Mouse (Mus musculus) thymus, adult 2 months (tissue): ENCODE results near the gene Il24. TPM values are rescaled to one million over a fixed set of nuclear protein-coding genes. Genes with fewer than 3 reads are reported as not detected.

Source experiments
- DNase-seq: peaks from one replicate; pipeline ENCODE4 v3.0.0; 2021
- H3K27ac ChIP-seq: fragments of 200-500 bp; 2 replicates; pipeline ENCODE4 v1.5.1; 2012; ENCODE audit warnings: low read length, control low read depth; ENCODE audit not compliant: control insufficient read depth, insufficient read depth
- H3K27me3 ChIP-seq: fragments of 200-500 bp; 2 replicates; pipeline ENCODE4 v1.6.1; 2012; ENCODE audit warnings: mild to moderate bottlenecking, low read length, moderate library complexity, mixed read lengths; ENCODE audit not compliant: control insufficient read depth, insufficient read depth
- H3K36me3 ChIP-seq: fragments of 200-500 bp; 2 replicates; pipeline ENCODE4 v1.6.1; 2012; ENCODE audit warnings: mild to moderate bottlenecking, low read length, moderate library complexity; ENCODE audit not compliant: control insufficient read depth, insufficient read depth
- H3K4me1 ChIP-seq: fragments of 200-500 bp; replicated peaks from 2 replicates; pipeline ENCODE4 v1.6.1; 2012; ENCODE audit warnings: low read length; ENCODE audit not compliant: control insufficient read depth, insufficient read depth
- H3K4me3 ChIP-seq: fragments of 200-500 bp; 2 replicates; pipeline ENCODE4 v1.5.1; 2012; ENCODE audit warnings: mild to moderate bottlenecking, low read length, control low read depth, moderate library complexity; ENCODE audit not compliant: control insufficient read depth, insufficient read depth
- CTCF ChIP-seq: fragments of 200-500 bp; IDR thresholded peaks from 2 replicates; pipeline ENCODE4 v1.5.1; 2012; ENCODE audit warnings: mild to moderate bottlenecking, control low read depth, low read length, moderate library complexity, borderline replicate concordance; ENCODE audit not compliant: control insufficient read depth, poor library complexity, insufficient read depth; ENCODE audit errors: extremely low read depth
- POLR2A ChIP-seq: fragments of 200-500 bp; IDR thresholded peaks from 2 replicates; pipeline ENCODE4 v1.6.1; 2012; ENCODE audit warnings: mild to moderate bottlenecking, low read length, control low read depth, moderate library complexity; ENCODE audit not compliant: control insufficient read depth, poor library complexity, insufficient read depth; ENCODE audit errors: extremely low read depth
- WGBS: fragments of 180-500 bp; shearing (Covaris S2); methylation state at CpG from one replicate; pipeline ENCODE4 v1.1.7; 2018; 5-methylcytosine and 5-hydroxymethylcytosine counted together
- polyA plus RNA-seq: library from polyadenylated mRNA; depleted of rRNA; stranded (reverse); fragments of >200 nt; gene quantifications from 2 replicates; pipeline ENCODE4 v1.2.3, GENCODE M21; 2012; rRNA removed

Gene Il24
- 0.26 and 0.28 TPM in 2 replicates for polyA plus RNA-seq

DNA sequence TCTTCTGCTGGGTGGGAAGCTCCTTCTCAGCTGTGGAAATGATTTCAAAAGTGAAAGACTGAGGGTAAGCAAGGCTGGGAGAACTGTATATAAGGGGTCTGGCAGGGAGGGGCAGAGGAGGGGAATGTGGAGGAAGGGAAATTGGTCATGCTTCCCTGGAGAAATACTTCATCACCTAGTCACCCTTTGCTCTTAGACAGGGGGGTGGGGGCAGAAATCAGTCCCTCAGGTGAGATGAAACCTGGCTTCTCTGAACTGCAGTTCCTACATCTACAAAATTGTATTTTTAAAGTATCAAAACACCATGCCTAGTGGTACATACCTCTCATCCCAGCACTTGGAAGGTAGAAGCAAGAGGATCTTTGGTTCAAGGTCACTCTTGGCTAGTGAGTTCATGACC is at the start of gene Il24:
Il24 (minus strand) TSS at position 101 of the 400 bp plus-strand sequence.
- H3K27ac ChIP-seq, result no peak within 1 kb of the TSS
- no peaks in the 10 kb centered on the region for H3K4me1 ChIP-seq
- H3K4me3 ChIP-seq, result no peak within 1 kb of the TSS
- H3K27me3 ChIP-seq, result no peaks in the 10 kb centered on the region; the same call in 1 of the 2 replicates
- TF ChIP-seq CTCF (no peak), POLR2A (no peak)
- no peaks in the 10 kb centered on the region for H3K36me3 ChIP-seq
- DNase-seq, result no peak

DNA sequence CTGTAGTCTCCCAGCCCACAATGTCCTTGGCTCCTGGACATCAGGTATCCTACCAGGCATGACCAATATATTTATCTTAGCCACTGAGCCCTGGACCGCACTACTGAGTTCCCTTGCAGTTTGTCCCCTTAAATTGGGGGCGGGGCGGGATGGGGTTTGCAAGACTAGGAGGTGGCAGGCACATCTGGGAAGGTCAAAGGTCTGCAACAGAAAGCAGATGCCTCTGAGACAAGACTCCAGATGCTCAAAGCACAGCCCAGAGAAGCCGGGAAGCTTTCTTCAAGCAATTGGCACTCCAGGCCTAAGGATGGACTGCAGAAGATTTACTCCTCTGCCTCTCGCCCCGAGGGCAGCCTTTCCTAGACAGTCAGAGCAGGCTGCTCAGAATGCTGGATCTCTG is 49.1 kb upstream of the Il24 start:
- no peak for DNase-seq
- H3K4me3 ChIP-seq, result no peak overlapping the region
- no peaks in the 10 kb centered on the region for H3K27me3 ChIP-seq
- H3K27ac ChIP-seq, result no peak overlapping the region
- no peaks in the 10 kb centered on the region for H3K4me1 ChIP-seq
- TF ChIP-seq CTCF, result no peak
- 91% methylated on average over 6 of the region's 6 CpGs for WGBS
- no peaks in the 10 kb centered on the region for H3K36me3 ChIP-seq

DNA sequence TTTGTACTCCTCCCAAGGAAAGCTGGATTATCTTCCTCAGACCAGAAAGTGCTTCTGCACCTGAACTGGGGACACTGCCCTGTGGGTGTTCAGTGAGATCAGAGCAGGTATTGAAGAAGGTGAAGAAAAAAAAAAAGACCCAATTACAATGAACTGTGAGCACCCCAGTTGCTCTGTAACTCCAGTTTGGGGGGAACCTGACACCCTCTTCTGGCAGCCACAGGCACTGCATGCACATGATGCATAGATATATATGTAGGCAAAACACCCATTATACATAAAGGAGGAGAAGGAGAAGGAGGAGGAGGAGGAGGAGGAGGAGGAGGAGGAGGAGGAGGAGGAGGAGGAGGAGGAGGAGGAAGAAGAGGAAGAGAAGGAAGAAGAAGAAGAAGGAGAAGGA is 39.2 kb upstream of the Il24 start:
- Histone ChIP-seq H3K4me1 (no peaks in the 10 kb centered on the region), H3K27ac (no peak overlapping the region), H3K4me3 (no peak overlapping the region), H3K27me3 (no peaks in the 10 kb centered on the region), H3K36me3 (no peaks in the 10 kb centered on the region)
- DNase-seq, result peak; percentile 39
- TF ChIP-seq POLR2A (no peak), CTCF (no peak)

DNA sequence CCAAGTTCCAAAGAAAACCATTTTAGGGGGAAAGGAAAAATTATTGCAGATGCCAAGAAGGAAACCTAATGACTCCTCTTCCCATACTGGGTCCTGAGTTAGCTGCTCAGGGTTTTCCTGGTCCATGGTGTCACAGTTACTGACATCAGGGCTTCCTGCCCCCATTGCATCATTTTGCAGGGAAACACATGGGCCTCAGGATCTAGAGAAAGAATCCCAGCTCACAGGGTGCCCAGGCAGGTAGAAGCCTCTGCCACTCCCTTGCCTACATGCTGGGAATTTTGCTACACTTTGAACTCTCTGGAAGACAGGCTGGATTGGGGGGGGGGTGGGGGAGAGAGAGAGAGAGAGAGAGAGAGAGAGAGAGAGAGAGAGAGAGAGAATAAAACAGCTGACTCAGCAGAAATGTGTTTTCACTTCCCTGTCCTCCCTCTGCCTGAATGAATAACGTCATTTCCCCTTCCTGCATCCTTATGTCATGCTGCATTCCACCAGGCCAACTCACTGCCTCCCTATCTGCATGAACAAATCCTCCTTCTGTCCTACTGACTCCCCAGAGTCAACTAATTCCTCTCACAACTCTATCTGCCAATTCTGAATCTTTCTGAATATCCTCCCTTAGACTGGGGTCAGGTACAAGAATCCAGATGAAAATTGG is 31.2 kb upstream of the Il24 start:
- H3K27ac ChIP-seq, result no peak overlapping the region
- WGBS, result 23% methylated on average over 1 of the region's 1 CpGs
- no peaks in the 10 kb centered on the region for H3K4me1 ChIP-seq
- DNase-seq, result no peak
- no peaks in the 10 kb centered on the region for H3K36me3 ChIP-seq
- no peaks in the 10 kb centered on the region for H3K27me3 ChIP-seq
- no peak for TF ChIP-seq CTCF
- no peak for TF ChIP-seq POLR2A
- H3K4me3 ChIP-seq, result no peak overlapping the region

DNA sequence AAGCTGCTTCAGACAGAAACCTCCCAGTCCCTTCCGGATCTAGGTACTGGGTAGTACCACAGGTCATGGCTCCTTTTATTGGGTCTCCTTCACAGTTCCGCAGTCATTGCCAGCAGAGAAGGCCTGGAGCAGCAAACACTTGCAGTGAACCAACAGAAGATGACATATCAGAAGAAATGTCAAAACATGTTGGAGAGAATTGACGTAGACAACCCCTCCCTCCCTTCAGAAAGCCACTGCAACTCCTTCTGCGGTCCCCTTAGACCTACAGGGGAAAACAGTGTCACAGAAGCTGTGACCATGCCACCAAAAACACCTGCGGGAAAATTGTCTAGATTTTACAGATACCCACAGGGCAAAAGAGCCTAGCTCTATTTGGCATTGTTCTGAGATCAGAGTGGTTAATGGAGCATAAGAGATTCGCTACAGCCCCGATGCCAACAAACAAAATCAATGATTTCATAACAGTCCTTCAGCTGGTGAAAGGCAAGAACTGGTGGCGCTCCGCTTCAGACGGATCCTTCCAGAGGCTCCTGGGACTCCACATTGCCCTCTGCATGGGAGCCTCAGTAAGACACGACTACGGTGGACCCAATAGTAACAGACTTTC is 24.3 kb upstream of the Il24 start, which contains the start of gene Il20:
Il20 (minus strand) TSS at position 51 of the 610 bp plus-strand sequence.
- Histone ChIP-seq H3K4me1 (no peaks in the 10 kb centered on the region), H3K27me3 (no peaks in the 10 kb centered on the region), H3K4me3 (no peak within 1 kb of the TSS), H3K36me3 (no peaks in the 10 kb centered on the region), H3K27ac (no peak within 1 kb of the TSS)
- no peak for TF ChIP-seq CTCF
- no peak for TF ChIP-seq POLR2A
- 92% methylated on average over 12 of the region's 12 CpGs for WGBS
- DNase-seq, result no peak

DNA sequence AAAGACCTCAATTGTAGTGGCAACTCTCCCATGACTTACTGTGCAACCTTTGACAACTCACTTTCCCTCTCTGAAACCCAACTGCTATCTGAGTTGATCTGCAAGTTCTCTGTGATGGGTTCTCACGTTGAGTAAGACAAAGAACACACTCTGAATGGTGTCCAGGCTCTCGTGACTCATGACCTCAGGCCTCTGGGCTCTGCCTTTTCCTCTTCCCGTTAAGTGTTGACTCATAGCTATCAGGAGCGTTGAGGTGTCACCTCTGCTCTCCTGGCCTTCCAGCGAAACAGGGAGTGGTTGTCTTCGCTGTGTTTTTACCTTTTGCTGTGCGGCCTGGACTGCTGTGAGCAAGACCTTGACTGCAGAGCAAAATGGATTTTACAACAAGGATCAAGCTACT is 15.3 kb upstream of the Il24 start:
- TF ChIP-seq CTCF, result no peak
- no peak for TF ChIP-seq POLR2A
- no peak overlapping the region for H3K4me3 ChIP-seq
- DNase-seq, result no peak
- no peaks in the 10 kb centered on the region for H3K4me1 ChIP-seq
- H3K27ac ChIP-seq, result no peak overlapping the region
- H3K27me3 ChIP-seq, result no peaks in the 10 kb centered on the region
- H3K36me3 ChIP-seq, result no peaks in the 10 kb centered on the region
- WGBS, result 90% methylated on average over 7 of the region's 7 CpGs
